Mouse (Mus musculus) regulatory T cell (primary cell): ENCODE measurements at regions not wholly inside any gene's neighbourhood (a gene's known extent, or its start where the extent isn't known, plus 50 kb on each side); places are given as distances from the start of the nearest gene placed in this dataset.
"Not testable (repeated sequence)": the region's sequence is repeated elsewhere in the genome, so short reads cannot be mapped to it uniquely, and the experiment has no call there.

Experiments
- in situ Hi-C: fragments of 300-600 bp; cut with MboI, MseI; formaldehyde crosslinking; loops from one replicate; pipeline ENCODE4 v1.15.1; 2025; ENCODE audit warnings: high pct_unique_total_duplicates

DNA sequence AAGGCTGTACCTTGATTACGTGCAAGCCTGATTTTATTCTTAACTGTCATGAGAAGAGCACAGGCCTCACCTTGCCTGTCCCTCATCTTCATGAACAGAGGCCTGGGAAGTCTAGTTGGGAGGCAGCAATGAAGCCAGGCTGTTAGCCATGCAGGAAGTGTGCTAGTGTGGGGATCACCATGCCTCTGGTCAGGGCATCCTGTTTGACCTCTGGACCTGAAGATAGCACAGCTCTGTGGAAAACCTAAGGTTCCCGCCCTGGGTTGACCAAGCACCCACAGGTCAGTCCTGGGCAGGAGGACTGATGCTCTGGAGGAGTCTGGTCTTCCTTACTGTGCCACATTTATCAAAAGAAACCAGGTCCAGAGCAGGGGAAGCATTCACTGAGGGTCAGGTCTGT lies 157.6 kb downstream of the Gm906 start:
- in situ Hi-C loops = no loop called here

DNA sequence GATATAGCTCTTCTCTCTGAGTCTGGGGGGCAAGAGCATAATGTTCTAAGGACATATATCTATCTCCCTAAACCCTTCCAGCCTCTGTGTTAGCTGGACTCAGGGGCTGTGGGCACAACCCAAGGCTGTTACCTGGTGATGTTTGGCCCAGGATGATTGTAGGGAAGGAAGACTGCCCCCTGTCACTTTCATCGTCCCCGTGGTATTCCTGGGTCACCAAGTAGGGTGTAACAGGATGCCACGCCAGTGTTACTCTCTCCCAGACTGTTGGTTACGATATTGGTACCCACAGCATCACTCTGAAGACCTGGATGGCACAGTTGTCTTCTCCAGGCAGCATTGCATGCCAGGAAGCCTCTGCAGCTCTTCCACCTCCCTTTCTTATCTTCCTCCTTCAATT lies 185.3 kb downstream of the Gm906 start:
- in situ Hi-C loops = loop anchor here (5.0 kb wide), 1 partner anchor 682 kb away; no protein-coding TSS in a partner anchor

DNA sequence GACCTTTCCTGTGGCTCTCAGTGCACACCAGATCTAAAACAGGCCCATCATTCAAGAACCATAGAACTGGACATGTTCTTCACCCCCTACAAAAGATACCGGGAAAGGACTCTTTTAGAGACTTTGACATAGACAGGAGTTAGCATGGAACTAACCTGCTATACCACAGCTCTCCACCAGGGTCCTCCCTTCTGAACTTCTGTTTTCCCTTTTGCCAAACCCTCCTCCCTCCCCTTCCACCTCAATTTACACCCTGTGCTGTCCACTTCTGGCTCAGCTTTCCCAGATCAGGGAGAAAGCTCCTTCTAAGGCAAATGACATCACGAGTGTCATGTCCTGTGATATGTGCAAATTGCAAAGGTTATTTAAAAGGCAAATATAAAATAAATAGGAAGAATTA lies 185.7 kb downstream of the Gm906 start:
- in situ Hi-C loops = not testable (repeated sequence)

GRCm38 (mm10) chr13:50059676-50060075 lies 190.4 kb downstream of the Gm906 start:
- in situ Hi-C loops = not testable (repeated sequence)

DNA sequence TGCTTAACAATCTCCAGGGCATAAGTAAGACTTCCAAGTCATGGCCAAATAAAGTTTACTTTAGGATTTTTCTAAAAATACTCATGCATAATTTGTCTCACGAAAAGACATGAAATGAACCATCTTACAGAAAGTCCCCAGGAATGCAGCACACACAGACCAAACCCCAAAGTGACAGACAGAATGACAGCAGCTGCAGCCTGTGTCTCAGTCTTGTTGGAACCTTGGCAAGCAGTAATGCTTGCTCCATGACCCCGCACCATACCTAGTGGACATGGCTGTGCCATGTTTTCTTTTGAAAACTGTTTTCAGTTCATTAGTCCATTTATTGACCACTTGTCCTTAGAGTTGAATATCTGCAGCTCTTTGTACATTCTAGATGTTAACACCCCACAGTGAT lies 191.1 kb downstream of the Gm906 start:
- in situ Hi-C loops = not testable (repeated sequence)

DNA sequence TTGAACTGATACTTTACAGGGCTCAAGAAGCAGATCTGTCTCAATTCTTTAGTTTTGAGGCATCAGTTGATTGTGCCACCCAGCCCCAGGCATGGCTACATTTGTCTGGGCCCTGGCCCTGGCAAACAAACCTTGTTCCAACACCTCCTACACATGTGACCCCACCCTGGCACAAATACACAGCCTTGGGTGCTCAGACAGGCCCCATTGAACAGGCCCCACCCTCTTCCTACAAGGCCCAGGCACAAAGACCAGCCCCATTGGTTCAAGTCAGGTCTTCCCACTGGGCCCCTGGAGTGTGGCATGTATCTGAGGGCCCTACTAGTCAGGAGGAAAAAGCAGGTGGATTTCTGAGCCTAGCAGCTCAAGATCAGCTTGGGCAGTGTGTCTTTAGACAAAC lies 198.4 kb downstream of the Gm906 start:
- in situ Hi-C loops = not testable (repeated sequence)

GRCm38 (mm10) chr13:50051110-50051509 lies 199.0 kb downstream of the Gm906 start:
- in situ Hi-C loops = not testable (repeated sequence)

DNA sequence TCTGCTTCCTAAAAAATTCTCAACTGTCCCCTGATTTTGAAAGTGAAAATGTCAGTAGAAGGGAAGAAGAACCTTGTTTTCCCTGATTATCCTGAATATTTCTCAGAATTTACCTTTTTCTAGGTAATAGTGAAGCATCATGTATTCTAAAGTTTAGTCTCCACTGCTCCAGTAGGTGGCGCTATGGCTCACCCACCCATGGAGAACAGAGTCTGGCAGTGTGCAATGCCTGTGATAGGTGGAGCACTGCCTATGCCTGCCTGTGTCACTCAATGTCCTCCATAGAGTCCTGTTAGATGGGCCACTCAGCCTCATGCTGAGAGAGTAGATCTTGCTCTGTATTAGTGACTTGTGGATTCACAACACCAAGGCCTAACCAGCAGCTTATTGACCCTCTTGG lies 218.4 kb downstream of the Gm906 start:
- in situ Hi-C loops = loop anchor here (5.0 kb wide), 1 partner anchor 296 kb away; no protein-coding TSS in a partner anchor

GRCm38 (mm10) chr13:50007730-50008129 lies 208.9 kb upstream of the Gm30302 start:
- in situ Hi-C loops = loop anchor here (5.0 kb wide), 1 partner anchor 775 kb away; no protein-coding TSS in a partner anchor

GRCm38 (mm10) chr13:49966072-49966471 lies 167.3 kb upstream of the Gm30302 start:
- in situ Hi-C loops = loop anchor here (5.0 kb wide), 1 partner anchor 856 kb away; no protein-coding TSS in a partner anchor

GRCm38 (mm10) chr13:49957993-49958681 lies 159.3 kb upstream of the Gm30302 start:
- in situ Hi-C loops = not testable (repeated sequence)

DNA sequence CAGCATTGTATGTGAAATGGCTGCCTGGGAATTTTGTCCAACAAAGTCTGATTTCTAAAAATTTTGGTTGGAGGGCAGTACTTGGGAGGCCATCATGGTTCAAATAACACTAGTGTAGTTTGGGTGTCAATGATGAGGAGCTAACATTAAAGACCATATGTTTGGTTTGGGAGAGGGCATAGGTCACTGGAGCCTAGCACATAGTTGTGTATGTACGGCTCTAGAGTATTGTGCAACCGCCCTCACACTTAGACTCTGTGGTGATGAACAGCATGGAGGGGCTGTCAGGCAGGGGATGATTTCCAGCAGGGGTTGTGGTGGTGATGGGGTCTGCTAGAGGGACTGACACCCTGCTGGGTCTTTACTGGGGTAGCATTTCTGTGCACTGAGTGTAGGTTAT lies 117.0 kb upstream of the Gm30302 start:
- in situ Hi-C loops = no loop called here
